Mouse (Mus musculus) liver, embryonic 16.5 days (tissue): ENCODE results near the gene Il5. TPM values are rescaled to one million over a fixed set of nuclear protein-coding genes. Genes with fewer than 3 reads are reported as not detected.
A peak's percentile ranks its signal among the peaks of the same experiment; 100 is the strongest.

Experiments used
- ATAC-seq: fragments of 200-750 bp; cut with Nextera tagmentation; 2 replicates; pipeline ENCODE4 v1.8.0; 2017; ENCODE audit warnings: low read depth, mild to moderate bottlenecking, moderate number of reproducible peaks, moderate library complexity
- H3K27ac ChIP-seq: fragments of 300-500 bp; sonication (generic); 2 replicates; pipeline ENCODE4 v1.5.1; 2014; ENCODE audit warnings: mild to moderate bottlenecking, low read length
- H3K27me3 ChIP-seq: fragments of 300-500 bp; sonication (generic); 2 replicates; pipeline ENCODE4 v1.6.1; 2014; ENCODE audit warnings: low read depth, low read length, mixed read lengths; ENCODE audit not compliant: control insufficient read depth, insufficient read depth
- H3K36me3 ChIP-seq: fragments of 300-500 bp; sonication (generic); 2 replicates; pipeline ENCODE4 v1.6.1; 2014; ENCODE audit warnings: mild to moderate bottlenecking; ENCODE audit not compliant: control insufficient read depth, insufficient read depth
- H3K4me1 ChIP-seq: fragments of 300-500 bp; sonication (generic); 2 replicates; pipeline ENCODE4 v1.6.1; 2014; ENCODE audit warnings: low read depth, low read length, mixed read lengths; ENCODE audit not compliant: control insufficient read depth
- H3K4me2 ChIP-seq: fragments of 300-500 bp; sonication (generic); 2 replicates; pipeline ENCODE4 v1.6.1; 2014; ENCODE audit warnings: low read depth, low read length, mixed read lengths
- H3K4me3 ChIP-seq: fragments of 300-500 bp; sonication (generic); 2 replicates; pipeline ENCODE4 v1.5.1; 2014; ENCODE audit warnings: low read depth, mild to moderate bottlenecking, low read length
- H3K9ac ChIP-seq: fragments of 300-500 bp; sonication (generic); 2 replicates; pipeline ENCODE4 v1.6.1; 2014; ENCODE audit warnings: low read depth, low read length
- H3K9me3 ChIP-seq: fragments of 300-500 bp; sonication (generic); replicated peaks from 2 replicates; pipeline ENCODE4 v1.6.1; 2016; ENCODE audit warnings: low read length; ENCODE audit not compliant: control insufficient read depth
- WGBS: fragments of 180-500 bp; shearing (Covaris S2); extraction: QIAGEN DNeasy Blood & Tissue Kit; methylation state at CpG from one replicate; pipeline ENCODE4 v1.1.7; 2014; ENCODE audit not compliant: insufficient replicate concordance; 5-methylcytosine and 5-hydroxymethylcytosine counted together
- polyA plus RNA-seq: library from polyadenylated mRNA; unstranded; fragments of >200 nt; fragmentation: Nextera tagmentation; extraction: Ambion mirVana; gene quantifications from 2 replicates; pipeline ENCODE4 v1.2.1, GENCODE M21; 2015

Gene Il5
- polyA plus RNA-seq, 1 experiment from 2014 or later, result not detected

GRCm38 (mm10) chr11:53734970-53735681 lies 14.5 kb downstream of the Il5 start:
- WGBS, result 48% methylated on average over 18 of the region's 18 CpGs
- Histone ChIP-seq H3K9me3 (no peaks in the 10 kb centered on the region), H3K36me3 (no peaks in the 10 kb centered on the region), H3K4me3 (no peak overlapping the region), H3K9ac (no peak overlapping the region), H3K27ac (no peak overlapping the region), H3K27me3 (no peaks in the 10 kb centered on the region), H3K4me2 (0 out of 2 replicates have a peak overlapping the region, but pooled peaks have one; percentile 34), H3K4me1 (no peaks in the 10 kb centered on the region)
- ATAC-seq, result no peak

- no peak overlapping the region for H3K27ac ChIP-seq
- H3K9ac ChIP-seq, result no peak overlapping the region
- H3K4me3 ChIP-seq, result peak overlapping the region; percentile 9
- ATAC-seq, result peak; percentile 71
- H3K27me3 ChIP-seq, result no peaks in the 10 kb centered on the region
- no peaks in the 10 kb centered on the region for H3K36me3 ChIP-seq
- 27% methylated on average over 17 of the region's 17 CpGs for WGBS
- no peaks in the 10 kb centered on the region for H3K4me1 ChIP-seq
- H3K4me2 ChIP-seq, result peak overlapping the region; percentile 34; the same call in 1 of the 2 replicates
- no peaks in the 10 kb centered on the region for H3K9me3 ChIP-seq
These were observed 15.2 kb downstream of the Il5 start for GRCm38 (mm10) chr11:53735682-53736245.

- Histone ChIP-seq H3K27ac (no peak overlapping the region), H3K4me1 (no peaks in the 10 kb centered on the region), H3K9ac (no peak overlapping the region), H3K9me3 (no peaks in the 10 kb centered on the region), H3K4me3 (no peak overlapping the region), H3K4me2 (no peak overlapping the region), H3K36me3 (no peaks in the 10 kb centered on the region), H3K27me3 (no peaks in the 10 kb centered on the region)
- 36% methylated on average over 14 of the region's 14 CpGs for WGBS
- ATAC-seq, result peak; percentile 48; the same call in 1 of the 2 replicates
These were observed 16.4 kb downstream of the Il5 start for GRCm38 (mm10) chr11:53736771-53737572.

GRCm38 (mm10) chr11:53737573-53737946 lies 17.0 kb downstream of the Il5 start:
- ATAC-seq, result 0 out of 2 replicates have a peak, but pooled peaks have one; percentile 35
- no peaks in the 10 kb centered on the region for H3K4me1 ChIP-seq
- no peak overlapping the region for H3K27ac ChIP-seq
- H3K9ac ChIP-seq, result no peak overlapping the region
- 19% methylated on average over 6 of the region's 6 CpGs for WGBS
- H3K4me2 ChIP-seq, result no peak overlapping the region
- no peaks in the 10 kb centered on the region for H3K27me3 ChIP-seq
- H3K9me3 ChIP-seq, result no peaks in the 10 kb centered on the region
- no peak overlapping the region for H3K4me3 ChIP-seq
- H3K36me3 ChIP-seq, result no peaks in the 10 kb centered on the region

- no peak overlapping the region for H3K9ac ChIP-seq
These were observed 21.8 kb downstream of the Il5 start for GRCm38 (mm10) chr11:53742353-53742752.

GRCm38 (mm10) chr11:53745260-53745659 lies 24.7 kb downstream of the Il5 start:
- Histone ChIP-seq H3K4me3 (no peak overlapping the region), H3K9me3 (no peaks in the 10 kb centered on the region), H3K36me3 (no peaks in the 10 kb centered on the region), H3K9ac (no peak overlapping the region), H3K27ac (no peak overlapping the region), H3K4me1 (no peaks in the 10 kb centered on the region), H3K4me2 (no peak overlapping the region), H3K27me3 (no peaks in the 10 kb centered on the region)
- no peak for ATAC-seq
- 49% methylated on average over 2 of the region's 2 CpGs for WGBS

More at GRCm38 (mm10) chr11:53742353-53742752, 21.8 kb downstream of the Il5 start:
- Histone ChIP-seq H3K27me3 (no peaks in the 10 kb centered on the region), H3K4me3 (no peak overlapping the region), H3K36me3 (no peaks in the 10 kb centered on the region), H3K9me3 (no peaks in the 10 kb centered on the region), H3K4me1 (no peaks in the 10 kb centered on the region), H3K27ac (no peak overlapping the region), H3K4me2 (no peak overlapping the region)
- no peak for ATAC-seq
- WGBS, result 54% methylated on average over 5 of the region's 5 CpGs

GRCm38 (mm10) chr11:53747985-53748384 lies 27.4 kb downstream of the Il5 start:
- Histone ChIP-seq H3K36me3 (no peaks in the 10 kb centered on the region), H3K27me3 (no peaks in the 10 kb centered on the region), H3K4me1 (no peaks in the 10 kb centered on the region), H3K4me2 (no peak overlapping the region), H3K4me3 (no peak overlapping the region), H3K9ac (no peak overlapping the region), H3K9me3 (no peaks in the 10 kb centered on the region), H3K27ac (no peak overlapping the region)
- 33% methylated on average over 9 of the region's 9 CpGs for WGBS
- ATAC-seq, result no peak

GRCm38 (mm10) chr11:53748614-53749013 lies 28.0 kb downstream of the Il5 start:
- Histone ChIP-seq H3K4me2 (no peak overlapping the region), H3K4me3 (no peak overlapping the region), H3K27ac (no peak overlapping the region), H3K4me1 (no peaks in the 10 kb centered on the region), H3K9ac (no peak overlapping the region), H3K27me3 (no peaks in the 10 kb centered on the region), H3K36me3 (no peaks in the 10 kb centered on the region), H3K9me3 (no peaks in the 10 kb centered on the region)
- 36% methylated on average over 6 of the region's 6 CpGs for WGBS
- no peak for ATAC-seq

GRCm38 (mm10) chr11:53749306-53749705 lies 28.7 kb downstream of the Il5 start:
- no peaks in the 10 kb centered on the region for H3K9me3 ChIP-seq
- no peak overlapping the region for H3K4me3 ChIP-seq
- no peak overlapping the region for H3K4me2 ChIP-seq
- H3K9ac ChIP-seq, result no peak overlapping the region
- H3K4me1 ChIP-seq, result no peaks in the 10 kb centered on the region
- H3K27me3 ChIP-seq, result no peaks in the 10 kb centered on the region
- ATAC-seq, result no peak
- no peak overlapping the region for H3K27ac ChIP-seq
- H3K36me3 ChIP-seq, result no peaks in the 10 kb centered on the region
- WGBS, result 58% methylated on average over 4 of the region's 4 CpGs
